Mouse (Mus musculus) ZHBTc4 (cell line): Measurements from ENCODE around the gene Krtap9-5.
A peak's percentile ranks its signal among the peaks of the same experiment; 100 is the strongest.

Experiments used
- DNase-seq: peaks from one replicate; pipeline ENCODE4 v3.0.0-alpha.2; 2011; ENCODE audit warnings: low read depth, low spot score

The Krtap9-5 gene

DNA sequence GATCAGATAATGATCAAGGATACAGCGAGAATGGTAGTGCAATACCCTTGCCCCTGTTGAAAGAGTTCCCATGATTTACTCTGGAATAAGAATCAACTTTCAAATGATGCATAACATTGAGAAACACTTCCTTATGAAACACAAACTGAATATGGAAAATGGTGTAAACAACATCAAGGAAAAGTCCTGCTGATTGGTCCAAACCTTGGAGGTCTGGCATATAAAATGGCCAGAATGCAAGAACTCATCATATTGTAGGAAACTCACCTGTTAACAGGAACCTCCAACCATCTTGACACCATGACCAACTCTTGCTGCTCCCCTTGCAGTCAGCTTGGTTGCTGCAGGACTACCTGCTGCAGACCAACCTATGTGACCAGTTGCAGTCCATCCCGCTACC is at the start of gene Krtap9-5:
Krtap9-5 (plus strand) TSS at position 301 of the 400 bp plus-strand sequence.
- DNase-seq, result no peak

DNA sequence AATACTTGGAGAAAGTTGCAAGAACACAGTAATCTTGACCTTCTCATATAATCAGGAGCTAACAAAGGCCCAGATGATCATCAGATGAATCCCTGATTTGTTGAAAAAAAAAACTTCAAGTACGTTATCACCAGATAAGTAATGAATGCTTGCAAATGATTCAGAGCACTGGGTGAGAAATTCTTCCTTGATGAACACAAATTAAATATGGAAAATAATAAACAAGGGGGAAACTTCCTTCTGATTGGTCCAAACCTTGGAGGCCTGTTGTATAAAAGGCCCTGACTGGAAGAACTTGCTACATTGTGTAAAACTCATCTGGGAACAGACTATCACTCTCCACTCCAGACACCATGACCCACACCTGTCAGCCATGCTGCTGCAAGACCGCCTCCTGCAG is 40.7 kb upstream of the Krtap9-5 start, which contains the start of gene Krtap31-1:
Krtap31-1 (plus strand) TSS at position 301 of the 400 bp plus-strand sequence.
- no peak for DNase-seq

DNA sequence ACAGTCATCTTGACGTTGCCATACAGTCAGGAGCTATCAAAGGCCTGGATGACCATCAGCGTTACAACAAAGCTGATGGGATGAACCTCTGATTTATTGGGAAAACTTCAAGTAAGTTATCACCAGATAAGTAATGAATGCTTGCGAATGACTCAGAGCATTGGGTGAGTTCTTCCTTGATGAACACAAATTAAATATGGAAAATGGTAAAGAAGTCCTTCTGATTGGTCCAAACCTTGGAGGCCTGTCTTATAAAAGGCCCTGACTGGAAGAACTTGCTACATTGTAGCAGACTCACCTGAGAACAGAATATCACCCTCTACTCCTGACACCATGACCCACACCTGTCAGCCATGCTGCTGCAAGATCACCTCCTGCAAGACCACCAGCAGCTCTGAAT is 33.8 kb upstream of the Krtap9-5 start, which contains the start of gene Gm11565:
Gm11565 (plus strand) TSS at position 301 of the 400 bp plus-strand sequence.
- DNase-seq, result no peak

DNA sequence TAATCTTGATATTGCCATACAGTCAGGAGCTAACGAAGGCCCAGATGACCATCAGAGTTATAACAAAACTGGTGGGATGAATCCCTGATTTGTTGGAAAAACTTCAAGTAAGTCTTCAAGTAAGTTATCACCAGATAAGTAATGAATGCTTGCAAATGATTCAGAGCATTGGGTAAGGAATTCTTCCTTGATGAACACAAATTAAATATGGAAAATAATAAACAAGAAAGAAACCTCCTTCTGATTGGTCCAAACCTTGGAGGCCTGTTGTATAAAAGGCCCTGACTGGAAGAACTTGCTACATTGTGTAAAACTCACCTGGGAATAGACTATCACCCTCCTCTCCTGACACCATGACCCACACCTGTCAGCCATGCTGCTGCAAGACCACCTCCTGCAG is 12.3 kb upstream of the Krtap9-5 start, which contains the start of gene Krtap31-2:
Krtap31-2 (plus strand) TSS at position 301 of the 400 bp plus-strand sequence.
- no peak for DNase-seq

DNA sequence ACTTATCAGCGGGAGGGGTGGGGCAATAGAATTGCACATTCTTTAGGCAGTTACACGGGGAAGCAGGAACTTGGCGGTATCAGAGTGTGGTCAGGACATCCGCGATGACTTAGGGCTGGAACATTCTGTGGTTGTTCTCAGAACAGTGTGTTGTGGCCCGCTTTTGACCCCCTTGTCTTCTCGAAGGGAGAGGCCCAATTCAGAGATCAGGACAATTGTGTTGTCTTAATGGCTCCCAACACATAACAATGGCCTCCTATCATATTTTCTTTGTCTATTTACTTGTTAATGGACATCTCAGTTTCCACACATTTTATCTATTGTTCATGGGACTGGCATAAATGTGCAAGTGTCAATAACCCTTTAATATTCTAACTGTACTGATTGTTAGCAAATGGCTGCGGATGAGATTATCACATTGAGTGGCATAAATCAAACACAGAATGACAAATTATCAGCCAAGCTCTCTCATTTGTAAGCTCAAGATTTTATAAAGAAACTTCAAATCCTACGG is 10.5 kb upstream of the Krtap9-5 start:
- DNase-seq, result peak; percentile 81

DNA sequence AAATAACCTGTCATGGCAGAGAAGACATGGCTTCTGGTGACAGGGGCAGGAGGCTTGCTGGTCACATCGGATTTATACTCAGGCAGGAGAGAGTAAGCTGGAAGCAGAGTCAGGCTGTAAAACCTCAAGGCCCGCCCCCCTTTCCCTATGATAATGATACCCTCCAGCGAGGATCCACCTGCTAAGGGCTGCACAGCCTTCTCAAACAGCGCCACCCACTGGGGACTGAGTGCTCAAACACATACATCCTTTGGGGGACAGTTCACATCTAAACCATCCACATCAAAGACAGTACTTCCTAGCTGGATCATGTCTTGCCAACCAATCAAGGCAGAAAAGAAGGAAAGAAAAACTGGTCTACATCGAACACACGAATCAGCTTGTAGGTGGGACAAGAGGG is 15.9 kb downstream of the Krtap9-5 start:
- peak; percentile 66 for DNase-seq

DNA sequence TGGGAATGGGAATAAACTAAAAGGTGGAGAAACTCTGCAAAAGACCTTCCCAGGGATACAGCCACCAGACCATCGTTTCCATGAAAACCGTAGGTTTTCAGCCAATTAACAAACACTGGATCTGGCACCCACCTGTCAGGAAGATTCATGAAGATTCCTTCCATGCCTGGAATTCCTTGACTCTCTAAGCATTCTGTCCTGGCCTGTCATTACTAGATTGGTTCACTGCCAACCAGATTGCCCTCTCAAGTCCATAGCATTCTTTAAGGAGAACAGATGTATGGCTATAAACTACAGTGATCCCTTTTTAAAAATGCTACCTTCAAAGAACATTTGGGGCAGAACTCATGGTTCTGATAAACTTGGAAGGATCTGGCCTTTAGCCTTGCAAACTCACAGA is 17.7 kb downstream of the Krtap9-5 start:
- DNase-seq, result no peak

DNA sequence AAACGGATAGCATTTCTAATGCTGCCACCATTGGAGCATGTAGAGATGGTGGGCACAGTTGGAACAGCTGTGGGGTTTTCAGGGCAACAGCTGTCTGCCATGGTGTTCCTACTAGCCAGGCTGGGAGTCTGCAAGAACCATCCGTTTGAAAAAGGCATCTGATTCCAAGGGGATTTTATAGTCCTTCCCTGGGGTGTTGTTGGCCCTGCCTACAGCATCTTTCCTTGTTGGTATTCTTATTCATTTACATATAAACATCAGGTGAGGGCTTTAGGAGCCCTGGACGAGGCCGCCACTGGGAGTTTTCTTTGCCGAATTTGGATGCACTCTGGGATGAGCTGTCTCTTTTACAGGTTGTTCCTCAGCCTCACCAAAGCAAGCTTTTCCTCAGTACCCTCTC is 30.7 kb downstream of the Krtap9-5 start, which contains the start of gene Krtap29-1:
Krtap29-1 (minus strand) TSS at position 101 of the 400 bp plus-strand sequence.
- DNase-seq, result no peak

DNA sequence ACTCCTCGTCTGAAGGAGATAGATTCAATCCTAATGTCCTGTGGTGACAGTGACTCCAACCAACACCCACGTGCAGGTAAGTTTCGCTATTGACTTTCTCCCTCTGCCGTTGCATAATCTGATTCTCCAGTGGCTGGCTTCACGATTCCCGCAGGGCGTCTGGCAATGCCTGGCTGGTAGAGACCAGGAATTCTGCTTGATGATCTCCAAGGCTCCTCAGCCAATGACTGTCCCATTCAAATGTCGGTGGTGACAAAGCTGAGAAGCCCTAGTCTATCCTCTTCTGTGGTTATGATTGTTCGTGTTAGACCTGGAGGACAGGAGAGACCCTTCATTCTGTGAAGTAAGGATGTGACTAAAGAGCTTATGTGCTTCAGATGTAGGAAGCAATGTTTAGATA is 34.5 kb downstream of the Krtap9-5 start:
- DNase-seq, result no peak

DNA sequence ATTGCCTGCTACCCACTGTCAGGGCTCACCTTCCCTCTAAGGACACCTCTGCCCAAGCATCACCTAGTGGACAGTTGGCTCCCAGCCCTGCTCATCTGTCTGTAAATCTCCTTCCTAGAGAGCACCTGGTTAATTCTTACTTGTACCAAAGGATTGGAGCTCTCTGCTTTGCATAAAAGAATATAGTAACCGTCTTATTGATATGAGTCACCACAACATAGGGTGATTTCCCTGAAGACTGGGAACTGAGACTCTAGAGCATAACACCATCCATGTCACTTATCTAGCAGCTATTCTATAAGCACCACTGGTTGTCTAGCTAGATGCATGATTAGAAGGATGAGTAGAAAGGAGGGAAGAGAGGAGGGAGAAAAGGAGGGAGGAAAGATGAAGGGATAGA is 35.2 kb downstream of the Krtap9-5 start:
- no peak for DNase-seq

DNA sequence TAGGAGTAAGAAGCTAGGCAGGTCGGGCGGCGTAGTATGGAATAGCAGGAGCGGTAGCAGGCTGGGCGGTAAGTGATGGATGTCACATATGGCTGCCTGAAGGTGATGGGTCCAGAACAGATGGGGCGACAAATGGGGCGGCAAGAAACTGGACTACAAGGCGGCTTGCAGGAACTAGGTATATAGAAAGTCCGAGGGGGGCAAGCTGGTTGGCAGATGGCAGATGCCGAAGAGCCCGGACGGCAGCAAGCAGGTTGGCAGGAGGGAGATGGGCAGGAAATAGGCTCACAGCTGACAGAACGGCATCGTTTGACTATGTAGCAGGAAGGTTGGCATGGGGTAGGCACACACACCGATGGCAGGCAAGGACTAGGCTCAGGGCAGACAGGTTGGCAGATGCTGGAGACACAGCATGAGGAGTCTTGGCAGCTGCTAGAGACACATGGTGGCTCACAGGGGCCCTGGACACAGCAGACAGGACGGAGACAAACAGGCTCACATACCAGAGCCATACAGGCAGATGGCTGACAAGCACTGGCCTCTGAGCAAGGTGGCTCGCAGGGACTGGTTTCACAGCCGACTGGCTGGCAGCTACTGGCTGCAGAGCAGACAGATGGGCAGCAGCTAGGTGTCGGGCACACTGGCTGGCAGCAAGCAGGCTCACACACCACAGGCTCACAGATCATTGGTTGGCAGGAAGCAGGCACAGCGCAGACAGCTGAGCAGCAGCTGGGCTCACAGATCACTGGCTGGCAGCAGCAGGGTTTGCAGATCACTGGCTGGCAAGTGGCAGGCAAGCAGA is 37.2 kb downstream of the Krtap9-5 start:
- peak; percentile 22 for DNase-seq

DNA sequence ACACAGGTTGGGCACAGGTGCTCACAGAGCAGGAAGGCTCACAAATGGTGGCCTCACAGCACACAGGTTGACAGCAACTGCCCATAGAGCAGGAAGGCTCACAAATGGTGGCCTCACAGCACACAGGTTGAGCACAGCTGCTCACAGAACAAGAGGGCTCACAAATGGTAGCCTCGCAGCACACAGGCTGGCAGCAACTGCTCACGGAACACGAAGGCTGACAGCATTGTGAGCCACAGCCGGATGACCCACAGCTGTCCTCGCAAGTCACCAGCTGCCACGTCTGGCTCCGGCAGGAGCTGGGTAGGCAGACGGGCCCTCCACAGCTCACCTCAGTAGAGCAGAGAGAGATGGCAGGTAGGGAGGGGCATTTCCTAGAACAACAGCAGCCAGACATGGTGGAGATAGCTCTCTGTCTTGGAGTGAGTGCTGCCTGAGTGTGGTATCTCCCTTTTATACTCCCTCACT is 37.9 kb downstream of the Krtap9-5 start, which contains the start of gene Krtap16-1:
Krtap16-1 (minus strand) TSS at position 418 of the 468 bp plus-strand sequence.
- DNase-seq, result no peak

DNA sequence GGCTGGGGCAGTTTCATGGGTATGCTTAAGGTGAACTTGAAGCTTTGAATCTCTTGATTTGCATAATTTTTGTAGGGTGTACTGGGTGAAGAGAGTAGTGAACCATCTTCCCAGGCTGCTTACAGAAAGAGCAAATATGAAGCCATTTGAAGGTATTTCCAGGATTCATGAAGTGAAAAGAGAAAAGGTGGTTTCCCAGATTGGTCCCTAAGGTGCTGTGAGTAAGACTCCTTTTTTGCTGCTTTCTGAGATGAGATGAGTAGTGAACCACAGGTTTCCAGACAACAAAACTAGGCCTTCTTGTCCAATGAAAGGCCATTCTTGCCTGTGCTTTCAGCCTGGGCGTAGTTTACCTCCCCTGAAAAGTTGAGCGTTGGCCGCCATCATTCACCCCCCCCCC is 40.3 kb downstream of the Krtap9-5 start:
- no peak for DNase-seq

DNA sequence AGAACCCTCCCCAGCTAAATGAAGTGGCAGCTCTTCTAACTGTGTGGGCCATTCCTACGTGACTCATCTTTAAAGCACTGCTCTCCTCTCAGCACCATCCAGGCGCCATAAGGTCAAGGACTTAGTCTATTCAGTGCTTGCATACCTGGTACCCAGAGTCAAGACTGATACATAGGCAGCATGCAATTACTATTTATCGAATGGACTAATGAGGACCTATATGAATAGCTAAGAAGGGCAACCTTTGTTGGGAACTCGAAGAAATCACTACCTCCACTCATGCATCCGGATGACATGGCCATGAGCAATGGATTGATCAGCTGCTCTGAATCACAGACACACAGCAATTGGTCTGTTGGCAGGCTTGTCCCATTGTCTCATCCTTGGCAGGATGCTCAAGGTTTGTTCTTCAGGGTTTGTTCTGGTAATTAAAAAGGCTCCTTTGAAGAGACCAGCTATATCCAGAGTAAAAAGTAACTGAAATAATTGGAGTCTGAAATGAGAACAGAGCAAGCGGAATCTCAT is 41.7 kb downstream of the Krtap9-5 start:
- DNase-seq, result no peak

DNA sequence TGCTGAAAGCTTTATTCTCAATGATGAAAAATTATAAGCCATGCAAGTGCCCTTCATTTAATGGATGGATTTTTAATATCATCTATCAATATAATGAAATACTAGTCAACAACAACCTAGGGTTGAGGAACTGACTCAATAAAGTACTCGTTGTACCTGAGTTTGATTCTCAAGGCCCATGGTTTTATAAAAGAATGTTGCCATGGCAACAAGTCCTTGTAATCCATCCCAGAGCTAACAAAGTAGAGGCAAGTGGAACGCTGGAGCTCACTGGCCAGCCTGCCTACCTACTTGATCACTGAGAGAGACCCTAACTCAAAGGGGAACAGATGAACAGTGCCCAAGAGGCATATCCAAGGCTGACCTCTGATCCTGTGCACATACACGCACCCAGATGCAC is 42.3 kb downstream of the Krtap9-5 start:
- no peak for DNase-seq

DNA sequence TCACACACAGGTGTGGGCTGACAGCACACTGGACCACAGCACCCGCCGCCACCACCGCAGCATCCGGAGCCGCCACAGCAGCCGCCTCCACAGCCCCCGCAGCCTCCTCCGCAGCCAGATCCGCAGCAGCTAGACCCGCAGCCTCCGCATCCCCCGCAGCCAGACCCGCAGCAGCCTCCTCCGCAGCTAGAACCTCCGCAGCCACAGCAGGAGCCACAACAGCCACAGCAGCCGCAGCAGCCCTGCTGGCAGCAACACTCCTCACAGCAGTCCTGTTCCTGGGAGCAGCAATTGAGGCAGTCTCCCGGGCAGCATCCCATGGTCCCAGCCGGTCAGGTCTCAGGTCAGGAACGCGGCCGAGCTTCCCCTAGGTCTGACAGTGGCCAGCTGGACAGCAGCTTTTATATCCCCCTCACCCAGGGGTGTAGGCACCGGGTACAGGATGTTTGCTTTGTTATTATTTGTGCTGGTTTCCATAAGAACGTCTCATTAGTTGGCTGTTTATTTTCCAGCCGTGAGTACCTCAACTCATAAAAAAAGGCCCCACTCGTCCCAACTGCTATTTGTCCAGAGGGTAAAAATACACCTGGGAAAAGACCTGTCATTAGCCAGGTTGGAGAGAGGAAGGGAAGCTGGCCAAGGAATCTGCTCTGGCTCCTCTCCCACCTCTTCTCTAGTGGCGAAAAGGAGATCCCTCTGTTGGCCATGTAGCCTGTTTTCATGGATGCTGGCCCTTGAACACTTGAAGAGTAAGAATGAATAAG is 45.5 kb downstream of the Krtap9-5 start, which contains the start of gene Krtap17-1:
Krtap17-1 (minus strand) TSS at position 375 of the 764 bp plus-strand sequence.
- peak; percentile 17 for DNase-seq

DNA sequence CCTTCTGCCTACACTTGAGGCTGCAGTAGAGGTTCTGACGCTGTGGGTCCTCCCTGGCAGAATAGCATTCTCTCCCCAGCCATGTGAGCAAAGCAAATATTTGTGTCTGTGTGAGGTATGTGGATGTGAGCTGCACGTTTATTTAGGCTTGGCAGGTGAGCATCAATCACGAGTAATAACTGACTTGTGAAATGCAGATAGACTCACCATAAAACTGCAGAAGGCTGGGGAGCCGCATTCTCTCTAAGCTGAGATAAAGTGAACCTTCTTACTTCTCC is 46.0 kb downstream of the Krtap9-5 start:
- no peak for DNase-seq

DNA sequence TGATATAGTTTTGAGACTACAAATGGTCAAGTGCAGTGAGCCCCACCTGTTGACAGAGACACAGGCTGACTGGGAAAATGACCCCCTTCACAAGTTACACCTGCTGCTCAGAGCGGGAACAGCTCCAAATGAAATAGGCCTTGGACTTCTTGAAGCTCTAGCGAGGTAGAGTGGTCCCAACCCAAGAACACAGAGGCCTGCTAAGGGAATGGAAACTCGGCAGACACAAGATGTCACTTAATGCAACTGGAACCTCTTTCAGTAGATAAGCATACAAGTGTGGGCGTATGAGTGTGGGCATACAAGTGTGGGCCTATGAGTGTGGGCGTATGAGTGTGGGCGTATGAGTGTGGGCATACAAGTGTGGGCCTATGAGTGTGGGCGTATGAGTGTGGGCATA is 50.8 kb downstream of the Krtap9-5 start:
- no peak for DNase-seq
